Mouse (Mus musculus): ENCODE results near the gene Zmynd8. TPM values are rescaled to one million over a fixed set of nuclear protein-coding genes. Genes with fewer than 3 reads are reported as not detected.
A peak's percentile ranks its signal among the peaks of the same experiment; 100 is the strongest.

Gene Zmynd8
- polyA plus RNA-seq, 1 experiment from 2014 or later: 93.3 TPM

DNA sequence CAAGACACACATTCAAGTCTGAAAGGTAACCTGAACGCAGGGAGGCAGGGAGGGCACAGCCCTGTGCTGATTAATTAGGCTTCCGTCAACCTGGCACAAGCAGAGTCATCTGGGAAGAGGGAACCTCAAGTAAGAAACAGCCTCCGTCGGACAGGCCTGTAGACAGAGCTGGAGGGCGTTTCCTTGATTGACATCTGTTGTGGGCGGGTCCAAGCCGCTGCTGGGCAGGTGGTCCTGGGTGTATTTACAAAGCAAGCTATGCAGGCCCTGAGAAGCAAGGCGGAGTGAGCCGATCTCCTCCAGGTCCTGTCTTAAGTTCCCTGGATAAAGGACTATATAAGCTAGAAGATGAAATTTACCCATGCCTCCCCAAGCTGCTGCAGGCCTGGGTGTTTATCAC is 65.3 kb downstream of the Zmynd8 start:
- WGBS: 67% methylated on average over 9 of the region's 9 CpGs
- Histone ChIP-seq H3K4me3 (no peak overlapping the region), H3K27ac (no peak overlapping the region), H3K9ac (no peak overlapping the region), H3K36me3 (replicated peaks) (peaks cover 30% of the 10 kb centered on the region), H3K9me3 (no peaks in the 10 kb centered on the region), H3K4me2 (no peak overlapping the region), H3K27me3 (replicated peaks) (no peaks in the 10 kb centered on the region), H3K4me1 (peaks cover 19% of the 10 kb centered on the region; the same call in 1 of the 2 replicates)
- no peak for ATAC-seq (replicated peaks)

DNA sequence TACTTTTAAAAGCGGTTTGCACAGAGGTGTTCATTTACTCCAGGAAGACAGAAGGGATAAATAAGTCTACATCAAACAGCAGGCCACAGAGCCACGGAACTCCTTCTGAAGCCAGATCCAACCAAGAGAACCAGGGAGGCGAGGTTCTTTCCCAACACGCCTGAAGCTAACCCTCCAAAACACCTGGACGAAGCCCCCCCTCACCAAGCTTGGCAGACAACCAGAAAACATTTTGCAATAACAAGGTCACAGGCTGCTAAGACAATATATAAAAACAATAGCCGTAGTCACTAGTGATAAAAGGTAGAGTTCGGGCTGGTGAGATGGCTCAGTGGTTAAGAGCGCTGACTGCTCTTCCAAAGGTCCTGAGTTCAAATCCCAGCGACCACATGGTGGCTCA is 66.1 kb downstream of the Zmynd8 start:
- Histone ChIP-seq H3K36me3 (replicated peaks) (peaks cover 30% of the 10 kb centered on the region), H3K27ac (no peak overlapping the region)
- WGBS: 91% methylated on average over 9 of the region's 9 CpGs

DNA sequence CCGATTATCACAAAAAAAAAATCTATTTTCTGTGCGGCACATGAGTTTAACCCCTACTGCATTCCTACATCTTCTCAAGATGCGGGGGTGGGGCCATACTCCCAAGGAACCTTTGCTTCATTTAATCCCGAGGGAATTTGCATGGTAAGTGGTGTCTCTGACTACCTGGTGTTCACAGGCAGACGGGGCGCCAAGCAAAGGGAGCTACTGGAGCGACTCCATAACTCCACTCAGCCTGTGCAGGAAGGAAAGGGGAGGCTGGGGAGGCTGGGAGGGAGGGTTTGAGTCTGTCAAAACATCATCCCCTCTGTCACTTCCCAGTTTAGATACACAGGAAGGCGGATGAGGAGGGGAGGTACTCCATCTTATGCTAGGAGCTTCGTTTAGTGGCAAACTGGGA is 66.5 kb downstream of the Zmynd8 start:
- Histone ChIP-seq H3K27ac (no peak overlapping the region), H3K4me3 (no peak overlapping the region), H3K4me1 (peaks cover 7% of the 10 kb centered on the region; the same call in 1 of the 2 replicates), H3K9ac (no peak overlapping the region), H3K4me2 (no peak overlapping the region), H3K9me3 (no peaks in the 10 kb centered on the region), H3K36me3 (replicated peaks) (peaks cover 31% of the 10 kb centered on the region), H3K27me3 (replicated peaks) (no peaks in the 10 kb centered on the region)
- WGBS: 48% methylated on average over 9 of the region's 9 CpGs
- no peak for ATAC-seq (replicated peaks)

More for the DNA sequence above, 66.1 kb downstream of the Zmynd8 start:
- Histone ChIP-seq H3K4me3 (no peak overlapping the region), H3K9ac (no peak overlapping the region), H3K27me3 (replicated peaks) (no peaks in the 10 kb centered on the region), H3K4me2 (no peak overlapping the region), H3K9me3 (no peaks in the 10 kb centered on the region), H3K4me1 (peaks cover 11% of the 10 kb centered on the region; the same call in 1 of the 2 replicates)
- ATAC-seq (replicated peaks): no peak

DNA sequence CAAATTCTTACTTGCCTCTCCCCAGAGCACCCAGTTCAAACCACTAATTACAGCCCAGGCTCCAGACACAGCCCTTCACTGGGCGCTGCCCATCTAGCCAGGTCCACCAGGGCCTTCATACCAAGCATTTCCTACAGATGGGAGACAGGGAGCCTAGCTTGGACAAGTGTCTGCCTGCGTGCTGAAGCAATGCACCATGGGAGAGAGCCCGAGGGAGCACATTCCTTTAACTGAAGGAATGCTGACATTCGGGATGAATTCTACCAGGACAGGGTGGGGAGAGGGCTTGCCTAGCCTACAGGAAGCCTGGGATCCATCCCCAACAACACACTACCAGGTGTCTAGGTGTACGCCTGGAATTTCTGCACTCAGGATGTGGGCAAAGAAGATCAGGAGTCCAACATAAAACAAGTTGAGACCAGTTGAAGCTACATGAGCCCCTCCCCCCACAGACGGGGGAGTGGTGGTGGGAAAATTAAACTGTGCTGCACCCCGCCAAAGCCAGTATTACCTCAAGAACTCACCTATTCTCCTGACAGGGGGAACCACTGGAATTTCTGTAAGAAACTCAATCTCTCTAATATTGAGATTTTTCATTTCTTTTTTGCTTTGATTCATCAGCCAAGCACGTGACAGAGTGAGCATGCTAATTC is 67.1 kb downstream of the Zmynd8 start:
- 0 out of 2 replicates have a peak, but pooled peaks cover 3% of the 10 kb centered on the region for H3K4me1 ChIP-seq
- no peak overlapping the region for H3K9ac ChIP-seq
- peaks cover 36% of the 10 kb centered on the region for H3K36me3 ChIP-seq (replicated peaks)
- no peaks in the 10 kb centered on the region for H3K27me3 ChIP-seq (replicated peaks)
- H3K4me2 ChIP-seq: no peak overlapping the region
- 78% methylated on average over 8 of the region's 8 CpGs for WGBS
- no peaks in the 10 kb centered on the region for H3K9me3 ChIP-seq
- ATAC-seq (replicated peaks): no peak
- no peak overlapping the region for H3K4me3 ChIP-seq
- H3K27ac ChIP-seq: no peak overlapping the region

GRCm38 (mm10) chr2:165828770-165829169 is 70.0 kb downstream of the Zmynd8 start:
- Histone ChIP-seq H3K27me3 (replicated peaks) (no peaks in the 10 kb centered on the region), H3K9me3 (no peaks in the 10 kb centered on the region), H3K4me3 (no peak overlapping the region), H3K9ac (no peak overlapping the region), H3K27ac (no peak overlapping the region), H3K4me1 (0 out of 2 replicates have a peak, but pooled peaks cover 17% of the 10 kb centered on the region), H3K36me3 (replicated peaks) (peaks cover 25% of the 10 kb centered on the region), H3K4me2 (no peak overlapping the region)
- ATAC-seq (replicated peaks): no peak
- WGBS: 49% methylated on average over 12 of the region's 12 CpGs

DNA sequence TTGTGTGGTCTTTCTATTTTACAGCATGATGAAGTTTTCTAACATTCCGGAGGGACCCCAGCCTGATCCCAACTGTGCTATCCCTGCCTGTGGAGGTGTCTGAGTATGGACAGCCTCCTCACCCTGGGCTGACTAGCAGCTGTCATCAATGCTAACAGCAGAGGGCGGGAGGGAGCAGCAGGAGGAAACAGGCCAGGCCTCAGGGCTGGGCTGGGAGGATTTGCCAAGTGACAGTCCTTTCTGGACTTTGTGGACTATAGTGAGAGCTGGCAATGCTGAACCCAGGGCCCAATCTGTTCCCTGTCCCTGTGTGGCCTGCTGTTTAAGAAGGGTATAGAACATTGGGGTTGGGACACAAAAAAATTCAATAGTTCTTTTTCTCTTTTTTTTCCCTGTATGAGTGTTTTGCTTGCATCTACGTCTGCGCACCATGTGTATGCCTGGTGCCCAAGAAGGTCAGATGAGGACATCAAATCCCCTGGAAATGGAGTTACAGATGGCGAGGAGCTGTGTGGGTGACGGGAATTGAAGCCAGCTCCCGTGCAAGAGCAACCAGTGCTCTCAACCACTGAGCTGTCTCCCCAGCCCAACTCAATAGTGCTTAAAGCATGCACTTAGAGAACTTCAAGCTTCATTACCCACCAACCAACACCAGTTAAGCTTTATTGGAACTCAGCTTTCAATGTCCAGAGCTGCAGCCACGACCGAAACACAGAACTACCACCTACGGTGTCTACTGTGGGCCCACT is 72.7 kb downstream of the Zmynd8 start:
- 0 out of 2 replicates have a peak, but pooled peaks cover 13% of the 10 kb centered on the region for H3K4me1 ChIP-seq
- 0 out of 2 replicates have a peak, but pooled peaks have one; percentile 52 for ATAC-seq (replicated peaks)
- no peaks in the 10 kb centered on the region for H3K9me3 ChIP-seq
- H3K27me3 ChIP-seq (replicated peaks): no peaks in the 10 kb centered on the region
- peaks cover 18% of the 10 kb centered on the region; the same call in 1 of the 2 replicates for H3K36me3 ChIP-seq (replicated peaks)
- WGBS: 67% methylated on average over 10 of the region's 10 CpGs
- 0 out of 2 replicates have a peak overlapping the region, but pooled peaks have one; percentile 8 for H3K27ac ChIP-seq
- H3K4me2 ChIP-seq: no peak overlapping the region
- no peak overlapping the region for H3K9ac ChIP-seq
- H3K4me3 ChIP-seq: no peak overlapping the region

GRCm38 (mm10) chr2:165825261-165825900 is 73.4 kb downstream of the Zmynd8 start:
- WGBS: 82% methylated on average over 17 of the region's 17 CpGs
- peaks cover 18% of the 10 kb centered on the region; the same call in 1 of the 2 replicates for H3K36me3 ChIP-seq (replicated peaks)
- 0 out of 2 replicates have a peak overlapping the region, but pooled peaks have one; percentile 8 for H3K27ac ChIP-seq

DNA sequence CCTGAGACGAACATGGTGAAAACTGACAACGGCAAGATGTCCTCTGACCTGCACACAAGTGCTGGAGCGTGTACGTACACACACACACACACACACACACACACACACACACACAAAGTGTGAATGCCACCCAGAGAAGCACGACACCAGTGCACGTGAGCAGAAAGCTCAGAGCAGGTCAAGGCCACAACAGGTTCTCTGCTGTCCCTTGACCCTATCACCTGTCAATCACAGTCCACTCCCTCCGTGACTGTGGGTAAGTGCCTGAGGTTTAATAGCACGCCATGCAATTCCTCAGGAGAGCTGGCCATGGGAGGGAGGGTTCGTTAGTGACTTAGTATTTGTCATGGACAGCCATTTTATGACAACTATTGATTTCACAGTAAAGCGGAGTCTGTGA is 74.0 kb downstream of the Zmynd8 start:
- H3K9ac ChIP-seq: no peak overlapping the region
- H3K4me3 ChIP-seq: no peak overlapping the region
- no peaks in the 10 kb centered on the region for H3K9me3 ChIP-seq
- ATAC-seq (replicated peaks): no peak
- peaks cover 18% of the 10 kb centered on the region; the same call in 1 of the 2 replicates for H3K36me3 ChIP-seq (replicated peaks)
- H3K27ac ChIP-seq: peak overlapping the region; percentile 38; the same call in 1 of the 2 replicates
- 75% methylated on average over 10 of the region's 10 CpGs for WGBS
- no peaks in the 10 kb centered on the region for H3K27me3 ChIP-seq (replicated peaks)
- H3K4me1 ChIP-seq: 0 out of 2 replicates have a peak, but pooled peaks cover 13% of the 10 kb centered on the region
- H3K4me2 ChIP-seq: no peak overlapping the region

More at GRCm38 (mm10) chr2:165825261-165825900, 73.4 kb downstream of the Zmynd8 start:
- Histone ChIP-seq H3K4me2 (no peak overlapping the region), H3K9me3 (no peaks in the 10 kb centered on the region), H3K9ac (no peak overlapping the region), H3K4me1 (0 out of 2 replicates have a peak, but pooled peaks cover 13% of the 10 kb centered on the region), H3K27me3 (replicated peaks) (no peaks in the 10 kb centered on the region), H3K4me3 (no peak overlapping the region)
- no peak for ATAC-seq (replicated peaks)

DNA sequence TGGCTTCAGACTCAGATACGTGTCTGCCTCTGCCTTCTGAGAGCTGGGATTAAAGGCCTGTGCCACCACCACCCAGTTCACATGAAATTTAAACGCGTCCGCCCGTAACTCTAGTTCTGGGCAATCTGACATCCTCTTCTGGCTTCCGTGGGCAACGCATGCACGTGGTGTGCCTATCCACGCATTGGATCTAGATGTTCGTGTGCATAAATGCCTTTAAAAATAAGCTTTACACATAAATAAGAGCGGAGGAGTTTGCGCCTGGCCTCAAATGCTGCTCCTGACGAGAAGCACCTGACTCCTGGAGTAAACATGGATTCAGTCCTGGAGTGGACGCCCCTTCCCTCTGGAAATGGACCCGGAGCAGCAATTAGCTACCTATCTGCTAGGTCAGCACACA is 76.3 kb downstream of the Zmynd8 start:
- Histone ChIP-seq H3K9me3 (no peaks in the 10 kb centered on the region), H3K27me3 (replicated peaks) (no peaks in the 10 kb centered on the region), H3K4me3 (no peak overlapping the region), H3K27ac (no peak overlapping the region), H3K4me2 (no peak overlapping the region), H3K36me3 (replicated peaks) (peaks cover 12% of the 10 kb centered on the region; the same call in 1 of the 2 replicates), H3K4me1 (peaks cover 16% of the 10 kb centered on the region), H3K9ac (no peak overlapping the region)
- no peak for ATAC-seq (replicated peaks)
- 90% methylated on average over 15 of the region's 15 CpGs for WGBS

DNA sequence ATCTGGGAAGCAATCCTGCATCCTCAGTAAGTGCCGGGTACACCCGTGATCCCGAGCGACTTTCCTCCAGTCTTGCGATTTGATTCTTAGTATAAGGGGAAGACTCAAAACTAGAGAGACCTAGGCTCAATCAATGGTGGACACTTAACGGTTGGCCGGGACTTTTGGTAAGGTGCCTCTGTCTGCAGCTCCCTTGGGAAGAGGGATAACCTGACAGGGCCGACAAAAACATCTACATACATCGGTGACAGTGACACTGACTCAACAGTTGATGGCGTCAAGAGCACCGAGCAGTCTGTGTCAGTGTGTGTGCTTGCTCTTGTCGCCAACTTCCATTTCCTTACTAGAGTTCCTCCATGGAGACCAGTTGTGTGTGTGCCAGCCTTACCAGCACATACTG is 77.1 kb downstream of the Zmynd8 start:
- H3K36me3 ChIP-seq (replicated peaks): peaks cover 5% of the 10 kb centered on the region; the same call in 1 of the 2 replicates
- no peak overlapping the region for H3K27ac ChIP-seq
- WGBS: 89% methylated on average over 12 of the region's 12 CpGs

GRCm38 (mm10) chr2:165820504-165821095 is 78.2 kb downstream of the Zmynd8 start:
- 73% methylated on average over 15 of the region's 15 CpGs for WGBS
- H3K9ac ChIP-seq: no peak overlapping the region
- no peaks in the 10 kb centered on the region for H3K9me3 ChIP-seq
- no peak overlapping the region for H3K4me3 ChIP-seq
- peaks cover 11% of the 10 kb centered on the region for H3K4me1 ChIP-seq
- no peaks in the 10 kb centered on the region for H3K27me3 ChIP-seq (replicated peaks)
- no peak for ATAC-seq (replicated peaks)
- no peak overlapping the region for H3K4me2 ChIP-seq
- peaks cover 4% of the 10 kb centered on the region; the same call in 1 of the 2 replicates for H3K36me3 ChIP-seq (replicated peaks)
- no peak overlapping the region for H3K27ac ChIP-seq

More for the DNA sequence above, 77.1 kb downstream of the Zmynd8 start:
- no peak overlapping the region for H3K4me2 ChIP-seq
- peaks cover 16% of the 10 kb centered on the region for H3K4me1 ChIP-seq
- no peaks in the 10 kb centered on the region for H3K9me3 ChIP-seq
- H3K4me3 ChIP-seq: no peak overlapping the region
- ATAC-seq (replicated peaks): no peak
- H3K27me3 ChIP-seq (replicated peaks): no peaks in the 10 kb centered on the region
- H3K9ac ChIP-seq: no peak overlapping the region

Measured in midbrain, embryonic 15.5 days (tissue).